ENCODE assay signal across 13 mouse cellular contexts in genomic region chr5:148953098-148953497, GRCm38 (mm10). TPM values are rescaled to one million over a fixed set of nuclear protein-coding genes. Genes with fewer than 3 reads are reported as not detected.
DNase-seq lines count a peak whose midpoint lies in the region; ATAC-seq lines count a peak whose summit lies in the region.
"Had no signal": no experiment of that assay in that cellular context is flagged by ENCODE, and none has a peak within 500 bp of the region (broad histone marks: within the 10 kb centered on the region; RNA-seq: fewer than 3 reads in every experiment).

No protein-coding gene starts in this region.

- H3K4me2 ChIP-seq in kidney, embryonic 16.5 days (replicated peaks; ENCODE audit: low read depth, low read length): no peak overlapping the region
- no peak overlapping the region for H3K4me2 ChIP-seq in hindbrain, embryonic 14.5 days (replicated peaks)
- H3K4me2 ChIP-seq: neural tube, embryonic 13.5 days had no signal

- H3K36me3 ChIP-seq in kidney, embryonic 16.5 days (ENCODE audit: insufficient read depth, low read length): no peaks in the 10 kb centered on the region
- H3K36me3 ChIP-seq in embryonic facial prominence, embryonic 10.5 days (replicated peaks): no peaks in the 10 kb centered on the region
- H3K36me3 ChIP-seq in hindbrain, embryonic 14.5 days (replicated peaks; ENCODE audit: control insufficient read depth, insufficient read depth): no peaks in the 10 kb centered on the region
- H3K36me3 ChIP-seq: neural tube, embryonic 13.5 days had no signal

- no peak overlapping the region for H3K9ac ChIP-seq in kidney, embryonic 16.5 days (replicated peaks; ENCODE audit: low read length)
- H3K9ac ChIP-seq in hindbrain, embryonic 14.5 days: no peak overlapping the region
- H3K9ac ChIP-seq: neural tube, embryonic 13.5 days had no signal

- no peaks in the 10 kb centered on the region for H3K27me3 ChIP-seq in kidney, embryonic 16.5 days (ENCODE audit: insufficient read depth, low read length)
- H3K27me3 ChIP-seq in embryonic facial prominence, embryonic 10.5 days (replicated peaks; ENCODE audit: low read depth, poor library complexity, severe bottlenecking): peaks cover 4% of the 10 kb centered on the region; the same call in 1 of the 2 replicates
- no peaks in the 10 kb centered on the region for H3K27me3 ChIP-seq in hindbrain, embryonic 14.5 days (ENCODE audit: control insufficient read depth, insufficient read depth, low read length)

- peak; percentile 81 for DNase-seq in kidney, adult 11 months
- peak; percentile 100 for DNase-seq in adipocyte (ENCODE audit: low spot score)
- DNase-seq in gastrocnemius, postnatal 25 days: peak; percentile 69
- DNase-seq in kidney, postnatal 25 days: peak; percentile 76 to 90
- DNase-seq in embryo, embryonic 9.5 days (ENCODE audit: extremely low spot score): no peak
- no peak for DNase-seq in embryonic facial prominence, embryonic 10.5 days (ENCODE audit: low spot score)
- no peak for DNase-seq in hindbrain, embryonic 14.5 days (ENCODE audit: low spot score)

- H3K9me3 ChIP-seq in kidney, embryonic 16.5 days (ENCODE audit: low read length): 0 out of 2 replicates have a peak, but pooled peaks cover 5% of the 10 kb centered on the region
- H3K9me3 ChIP-seq in embryonic facial prominence, embryonic 10.5 days: no peaks in the 10 kb centered on the region
- H3K9me3 ChIP-seq in hindbrain, embryonic 14.5 days (ENCODE audit: control insufficient read depth, low read length): no peaks in the 10 kb centered on the region
- H3K9me3 ChIP-seq: neural tube, embryonic 13.5 days had no signal

- ATAC-seq in kidney, embryonic 16.5 days (ENCODE audit: low FRiP score, low TSS enrichment): no peak
- ATAC-seq in hindbrain, embryonic 14.5 days (ENCODE audit: low FRiP score): no peak
- ATAC-seq: intestine, postnatal 0 days had no signal

- no peak overlapping the region for H3K27ac ChIP-seq in kidney, embryonic 16.5 days (ENCODE audit: low read length)
- H3K27ac ChIP-seq in embryonic facial prominence, embryonic 10.5 days (replicated peaks): no peak overlapping the region
- H3K27ac ChIP-seq in hindbrain, embryonic 14.5 days: no peak overlapping the region
- H3K27ac ChIP-seq: neural tube, embryonic 13.5 days had no signal

- WGBS in kidney, embryonic 16.5 days: 59% methylated on average over 4 of the region's 5 CpGs
- WGBS in embryonic facial prominence, embryonic 10.5 days: 81% methylated on average over 5 of the region's 5 CpGs
- WGBS in hindbrain, embryonic 14.5 days: 83% methylated on average over 5 of the region's 5 CpGs

- H3K4me1 ChIP-seq in kidney, embryonic 16.5 days (ENCODE audit: insufficient read depth, low read length): peaks cover 18% of the 10 kb centered on the region
- peaks cover 31% of the 10 kb centered on the region for H3K4me1 ChIP-seq in embryonic facial prominence, embryonic 10.5 days
- no peaks in the 10 kb centered on the region for H3K4me1 ChIP-seq in hindbrain, embryonic 14.5 days (replicated peaks; ENCODE audit: control insufficient read depth, insufficient read depth, low read length)
- H3K4me1 ChIP-seq: neural tube, embryonic 13.5 days had no signal

- H3K4me3 ChIP-seq in kidney, embryonic 16.5 days (ENCODE audit: low read length): no peak overlapping the region
- no peak overlapping the region for H3K4me3 ChIP-seq in embryonic facial prominence, embryonic 10.5 days
- no peak overlapping the region for H3K4me3 ChIP-seq in hindbrain, embryonic 14.5 days (replicated peaks; ENCODE audit: low read length)
- H3K4me3 ChIP-seq: neural tube, embryonic 13.5 days had no signal

RNA-seq across cellular contexts. Expression of gene Katnal1, which starts 24.0 kb away (rescaled TPM):
- 10.0 and 12.9 TPM in 2 replicates for polyA plus RNA-seq in kidney, embryonic 16.5 days (2015; fragmentation: Nextera tagmentation; extraction: Ambion mirVana)
- total RNA-seq in gastrocnemius, postnatal 25 days (2021): 1 to 10 TPM; 4.3 to 4.5 TPM
- polyA plus RNA-seq in embryonic facial prominence, embryonic 10.5 days (2016; fragmentation: Nextera tagmentation; extraction: Ambion mirVana): 19.9 and 20.2 TPM in 2 replicates
- 38.0 and 40.9 TPM in 2 replicates for polyA plus RNA-seq in hindbrain, embryonic 14.5 days (2014; fragmentation: Nextera tagmentation; extraction: Ambion mirVana)

RNA-seq across cellular contexts. Expression of gene Gm42791, which starts 41.8 kb away (rescaled TPM):
- 0.42 TPM in 1 of 2 replicates, not detected in the other for polyA plus RNA-seq in kidney, embryonic 16.5 days (2015; fragmentation: Nextera tagmentation; extraction: Ambion mirVana)
- total RNA-seq in gastrocnemius, postnatal 25 days (2021): 1 to 10 TPM; 3.6 to 3.8 TPM
- polyA plus RNA-seq in embryonic facial prominence, embryonic 10.5 days (2016; fragmentation: Nextera tagmentation; extraction: Ambion mirVana): 0.49 and 4.6 TPM in 2 replicates
- polyA plus RNA-seq in hindbrain, embryonic 14.5 days (2014; fragmentation: Nextera tagmentation; extraction: Ambion mirVana): 0.33 and 2.6 TPM in 2 replicates
- total RNA-seq: megakaryocyte progenitor cell, adult 5-6 weeks had no signal
- polyA plus RNA-seq: cerebellum, adult 2 months; intestine, postnatal 0 days; small intestine, adult 2 months had no signal

Comparison
In these comparisons a context has a peak if more than half of its experiments do, and no peak if none do; other contexts are left out.
1. DNase-seq: peak in kidney, adult 11 months (single experiment), adipocyte (single experiment), gastrocnemius, postnatal 25 days (single experiment) and kidney, postnatal 25 days (2 of 2); none in embryo, embryonic 9.5 days (single experiment), embryonic facial prominence, embryonic 10.5 days (single experiment) and hindbrain, embryonic 14.5 days (single experiment).